Mouse (Mus musculus): Measurements from ENCODE around the gene Nrf1.

Nrf1 gene

GRCm38 (mm10) chr6:30178023-30178639 lies 130.3 kb downstream of the Nrf1 start:
- DNase-seq = peak; percentile 29 to 30

- DNase-seq = no peak
These were observed 131.3 kb downstream of the Nrf1 start for GRCm38 (mm10) chr6:30179046-30179445.

DNA sequence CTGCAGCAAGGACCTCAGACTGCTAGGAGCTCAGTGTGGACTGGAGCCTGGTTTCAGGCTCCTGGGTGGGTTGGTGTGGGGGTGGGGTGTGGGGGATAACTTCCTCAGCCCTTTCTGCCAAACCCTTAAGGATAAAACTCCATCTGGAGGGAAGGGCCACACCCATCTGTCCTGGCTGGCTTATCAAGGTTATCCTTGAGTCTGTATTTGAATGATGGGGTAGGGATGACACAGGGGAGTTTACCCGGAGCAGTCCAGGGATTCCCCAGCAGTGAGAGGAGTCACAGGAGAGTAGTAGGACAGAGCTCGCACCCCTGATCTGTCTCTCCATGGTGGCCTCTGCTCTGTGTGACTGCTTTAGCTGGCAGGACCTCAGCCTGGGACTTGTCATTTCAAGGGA lies 132.5 kb downstream of the Nrf1 start:
- DNase-seq = no peak

GRCm38 (mm10) chr6:30182038-30182437 lies 134.2 kb downstream of the Nrf1 start:
- no peak for DNase-seq

DNA sequence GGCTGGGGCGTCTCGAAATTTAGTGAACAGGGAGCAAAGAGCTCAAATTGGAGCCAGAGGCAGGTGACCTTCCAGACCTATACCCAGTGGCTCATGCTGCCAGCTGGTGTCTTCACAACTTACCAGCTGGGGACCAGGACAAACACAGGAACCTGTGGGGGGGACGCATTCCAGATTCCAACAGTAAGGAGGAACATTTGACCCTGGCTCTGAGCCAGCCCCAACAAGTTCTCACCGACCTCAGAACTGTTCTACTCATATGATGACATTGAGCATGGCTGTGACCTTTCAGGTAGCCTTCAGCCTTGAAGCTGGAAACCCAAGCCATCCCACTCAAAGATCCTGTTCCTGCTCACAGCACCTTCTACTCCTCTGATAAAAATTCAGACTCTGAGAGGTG lies 135.8 kb downstream of the Nrf1 start:
- DNase-seq = no peak

GRCm38 (mm10) chr6:30195656-30196055 lies 147.9 kb downstream of the Nrf1 start:
- no peak for DNase-seq

- peak in 1 of 2 experiments; percentile 47 for DNase-seq
These were observed 148.4 kb downstream of the Nrf1 start for GRCm38 (mm10) chr6:30196143-30196542.

Data from cerebellum, postnatal 14 days (tissue).